Mouse (Mus musculus) hindbrain, embryonic 12.5 days (tissue): ENCODE measurements around the gene Gm20388. TPM values are rescaled to one million over a fixed set of nuclear protein-coding genes. Genes with fewer than 3 reads are reported as not detected.

ENCODE experiments used
- ATAC-seq: fragments of 200-750 bp; cut with Nextera tagmentation; 2 replicates; pipeline ENCODE4 v1.8.0; 2017; ENCODE audit warnings: moderate TSS enrichment; ENCODE audit not compliant: low FRiP score
- H3K27ac ChIP-seq: fragments of 300-500 bp; sonication (generic); 2 replicates; pipeline ENCODE4 v1.5.1; 2016; ENCODE audit warnings: mild to moderate bottlenecking
- H3K27me3 ChIP-seq: fragments of 300-500 bp; sonication (generic); 2 replicates; pipeline ENCODE4 v1.6.1; 2016; ENCODE audit warnings: mild to moderate bottlenecking
- H3K36me3 ChIP-seq: fragments of 300-500 bp; sonication (generic); 2 replicates; pipeline ENCODE4 v1.6.1; 2016; ENCODE audit warnings: mild to moderate bottlenecking
- H3K4me1 ChIP-seq: fragments of 300-500 bp; sonication (generic); 2 replicates; pipeline ENCODE4 v1.6.1; 2016
- H3K4me2 ChIP-seq: fragments of 300-500 bp; sonication (generic); replicated peaks from 2 replicates; pipeline ENCODE4 v1.6.1; 2016; ENCODE audit warnings: mild to moderate bottlenecking
- H3K4me3 ChIP-seq: fragments of 300-500 bp; sonication (generic); 2 replicates; pipeline ENCODE4 v1.5.1; 2016; ENCODE audit warnings: mild to moderate bottlenecking
- H3K9ac ChIP-seq: fragments of 300-500 bp; sonication (generic); 2 replicates; pipeline ENCODE4 v1.6.1; 2016; ENCODE audit warnings: mild to moderate bottlenecking, moderate library complexity
- H3K9me3 ChIP-seq: fragments of 300-500 bp; sonication (generic); replicated peaks from 2 replicates; pipeline ENCODE4 v1.6.1; 2016; ENCODE audit warnings: mild to moderate bottlenecking
- WGBS: fragments of 180-500 bp; shearing (Covaris S2); methylation state at CpG from one replicate; pipeline ENCODE4 v1.1.7; 2016; 5-methylcytosine and 5-hydroxymethylcytosine counted together
- polyA plus RNA-seq: library from polyadenylated mRNA; unstranded; fragments of >200 nt; fragmentation: Nextera tagmentation; extraction: Ambion mirVana; gene quantifications from 2 replicates; pipeline ENCODE4 v1.2.1, GENCODE M21; 2016

Gene Gm20388
- polyA plus RNA-seq, 1 experiment from 2014 or later = not detected

DNA sequence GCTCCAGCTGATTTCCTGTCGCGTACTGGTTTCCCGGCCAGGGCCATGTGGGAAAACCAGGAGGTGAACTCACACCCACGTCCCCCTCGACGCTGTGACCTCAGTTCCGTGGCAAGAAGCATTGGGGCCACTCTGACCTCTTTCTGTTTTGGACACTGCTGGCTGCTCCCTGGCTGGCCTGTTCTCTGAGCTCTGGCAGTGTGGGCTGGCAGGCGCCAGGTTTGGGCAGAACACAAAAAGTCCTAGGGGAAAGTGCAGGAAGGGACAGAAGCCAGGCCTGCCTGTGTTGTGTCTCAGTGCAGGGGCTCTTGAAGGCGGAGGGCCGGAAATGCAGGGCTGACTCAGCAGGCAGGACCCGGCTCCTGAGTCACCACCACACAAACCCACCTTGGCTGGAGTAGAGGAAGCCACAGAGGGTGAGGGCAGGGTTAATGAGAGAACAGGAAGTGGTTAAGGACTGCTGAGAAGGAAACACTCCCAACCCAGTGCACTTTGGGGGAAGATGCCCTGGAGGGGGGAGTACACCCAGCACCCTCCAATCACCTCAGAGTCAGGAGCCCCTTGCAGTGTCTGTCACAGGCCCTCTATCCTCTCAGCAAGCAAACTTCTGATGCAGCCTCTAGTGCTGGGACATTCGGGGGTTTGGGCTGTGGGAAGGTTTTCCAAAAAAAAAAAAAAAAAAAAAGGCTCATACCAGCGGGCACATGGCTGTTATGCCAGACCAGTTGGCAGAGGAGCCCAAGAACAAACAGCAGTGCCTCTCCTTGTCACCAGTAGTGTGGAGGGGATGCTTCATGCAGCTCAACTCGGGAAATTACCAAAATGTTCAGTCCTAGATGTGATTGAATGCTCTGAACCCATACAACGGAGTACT lies 1277.1 kb downstream of the Gm20388 start:
- Histone ChIP-seq H3K4me1 (peaks cover 7% of the 10 kb centered on the region; the same call in 1 of the 2 replicates), H3K4me3 (no peak overlapping the region), H3K4me2 (no peak overlapping the region), H3K36me3 (no peaks in the 10 kb centered on the region), H3K27me3 (peaks cover 23% of the 10 kb centered on the region), H3K9ac (no peak overlapping the region), H3K9me3 (no peaks in the 10 kb centered on the region; the same call in 1 of the 2 replicates), H3K27ac (0 out of 2 replicates have a peak overlapping the region, but pooled peaks have one; percentile 12)
- ATAC-seq = no peak
- WGBS = 74% methylated on average over 15 of the region's 15 CpGs

GRCm38 (mm10) chr8:121188994-121189393 lies 1278.4 kb downstream of the Gm20388 start:
- Histone ChIP-seq H3K27me3 (peaks cover 15% of the 10 kb centered on the region), H3K9ac (no peak overlapping the region), H3K27ac (peak overlapping the region; percentile 44; the same call in 1 of the 2 replicates), H3K9me3 (no peaks in the 10 kb centered on the region; the same call in 1 of the 2 replicates), H3K4me1 (peaks cover 7% of the 10 kb centered on the region; the same call in 1 of the 2 replicates), H3K36me3 (no peaks in the 10 kb centered on the region), H3K4me2 (no peak overlapping the region), H3K4me3 (no peak overlapping the region)
- WGBS = 78% methylated on average over 9 of the region's 9 CpGs
- ATAC-seq = no peak

- WGBS = 75% methylated on average over 8 of the region's 8 CpGs
- H3K4me3 ChIP-seq = no peak overlapping the region
- H3K4me1 ChIP-seq = peaks cover 7% of the 10 kb centered on the region; the same call in 1 of the 2 replicates
- H3K36me3 ChIP-seq = no peaks in the 10 kb centered on the region
- no peak for ATAC-seq
- H3K4me2 ChIP-seq = no peak overlapping the region
- H3K9ac ChIP-seq = no peak overlapping the region
- H3K27me3 ChIP-seq = peaks cover 19% of the 10 kb centered on the region
- no peak overlapping the region for H3K27ac ChIP-seq
- H3K9me3 ChIP-seq = no peaks in the 10 kb centered on the region
Measured at GRCm38 (mm10) chr8:121192451-121192850, 1281.8 kb downstream of the Gm20388 start.

DNA sequence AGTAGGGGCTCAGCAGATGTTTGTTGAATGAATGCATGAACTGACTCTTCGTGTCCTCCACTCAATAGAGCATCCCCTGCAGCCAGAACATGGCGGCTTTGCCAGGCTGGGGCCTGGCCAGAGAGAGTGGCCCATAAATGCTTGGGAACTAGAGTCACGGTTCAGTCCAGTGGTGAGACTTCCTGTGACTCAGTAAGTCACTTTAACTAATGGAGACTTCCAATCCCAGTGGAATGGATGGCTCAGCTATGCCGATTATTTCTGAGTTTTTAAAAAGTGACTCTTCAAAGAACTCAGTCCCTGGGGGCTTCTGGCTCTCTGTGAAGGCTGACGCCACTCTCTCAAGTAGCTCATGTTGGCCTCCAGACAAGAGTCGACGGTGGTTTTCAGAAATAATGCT lies 1285.3 kb downstream of the Gm20388 start:
- Histone ChIP-seq H3K27me3 (peaks cover 8% of the 10 kb centered on the region; the same call in 1 of the 2 replicates), H3K4me2 (no peak overlapping the region), H3K36me3 (no peaks in the 10 kb centered on the region), H3K9me3 (no peaks in the 10 kb centered on the region), H3K27ac (no peak overlapping the region), H3K9ac (no peak overlapping the region), H3K4me1 (0 out of 2 replicates have a peak, but pooled peaks cover 3% of the 10 kb centered on the region), H3K4me3 (no peak overlapping the region)
- no peak for ATAC-seq
- WGBS = 78% methylated on average over 7 of the region's 7 CpGs

- 0 out of 2 replicates have a peak, but pooled peaks cover 4% of the 10 kb centered on the region for H3K27me3 ChIP-seq
- H3K27ac ChIP-seq = no peak overlapping the region
- no peak for ATAC-seq
Measured at GRCm38 (mm10) chr8:121196726-121197668, 1286.4 kb downstream of the Gm20388 start.

DNA sequence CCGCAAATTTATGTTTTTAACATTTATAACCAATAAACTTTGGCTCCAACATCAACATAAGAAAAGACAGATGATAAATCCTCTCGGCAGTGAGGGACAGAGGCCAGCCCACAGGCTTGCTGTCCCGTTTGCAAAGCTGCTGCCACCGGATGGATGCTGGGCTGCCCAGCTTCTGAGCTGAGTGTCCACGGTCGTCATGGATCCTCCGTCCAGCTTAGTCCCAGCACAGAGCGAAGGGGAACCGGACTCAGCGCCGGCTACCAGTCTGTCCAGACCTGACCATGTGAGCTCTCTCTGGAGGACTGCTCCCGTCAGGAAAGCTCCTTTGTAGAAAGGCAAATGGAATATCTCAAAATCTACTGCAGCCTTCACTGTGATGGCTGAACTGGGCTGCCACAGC lies 1289.4 kb downstream of the Gm20388 start:
- no peak overlapping the region for H3K4me3 ChIP-seq
- H3K9me3 ChIP-seq = no peaks in the 10 kb centered on the region
- peaks cover 3% of the 10 kb centered on the region; the same call in 1 of the 2 replicates for H3K4me1 ChIP-seq
- 57% methylated on average over 12 of the region's 12 CpGs for WGBS
- no peak overlapping the region for H3K9ac ChIP-seq
- no peak overlapping the region for H3K27ac ChIP-seq
- no peaks in the 10 kb centered on the region for H3K27me3 ChIP-seq
- no peak overlapping the region for H3K4me2 ChIP-seq
- no peak for ATAC-seq
- H3K36me3 ChIP-seq = no peaks in the 10 kb centered on the region

More at GRCm38 (mm10) chr8:121196726-121197668, 1286.4 kb downstream of the Gm20388 start:
- H3K4me1 ChIP-seq = 0 out of 2 replicates have a peak, but pooled peaks cover 3% of the 10 kb centered on the region
- H3K9ac ChIP-seq = no peak overlapping the region
- H3K36me3 ChIP-seq = no peaks in the 10 kb centered on the region
- H3K9me3 ChIP-seq = no peaks in the 10 kb centered on the region
- WGBS = 81% methylated on average over 16 of the region's 16 CpGs
- no peak overlapping the region for H3K4me2 ChIP-seq
- no peak overlapping the region for H3K4me3 ChIP-seq

- no peak for ATAC-seq
- Histone ChIP-seq H3K27me3 (no peaks in the 10 kb centered on the region), H3K4me2 (no peak overlapping the region), H3K4me1 (peaks cover 3% of the 10 kb centered on the region; the same call in 1 of the 2 replicates), H3K9me3 (no peaks in the 10 kb centered on the region), H3K9ac (no peak overlapping the region), H3K27ac (no peak overlapping the region), H3K4me3 (no peak overlapping the region), H3K36me3 (no peaks in the 10 kb centered on the region)
- 51% methylated on average over 3 of the region's 3 CpGs for WGBS
Measured at GRCm38 (mm10) chr8:121200979-121201378, 1290.3 kb downstream of the Gm20388 start.

DNA sequence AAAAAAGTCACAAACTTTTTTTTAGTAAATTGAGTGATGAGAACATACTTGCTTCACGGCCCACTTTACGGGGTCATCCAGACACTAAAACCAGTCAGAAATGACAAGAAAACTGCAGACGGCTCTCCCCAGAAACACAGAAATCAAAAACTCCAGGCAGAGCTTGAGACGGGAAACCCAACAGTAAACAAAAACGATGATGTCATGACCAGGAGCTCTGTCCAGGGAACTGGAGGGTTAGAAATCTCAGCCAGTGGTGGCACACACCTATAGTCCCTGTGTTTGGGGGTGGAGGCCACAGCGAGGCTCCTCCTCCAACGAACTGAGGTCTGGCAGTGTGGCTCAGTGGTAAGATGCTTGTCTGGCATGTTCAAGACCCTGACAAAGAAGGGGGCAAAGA lies 1291.0 kb downstream of the Gm20388 start:
- Histone ChIP-seq H3K9ac (no peak overlapping the region), H3K4me1 (peaks cover 3% of the 10 kb centered on the region; the same call in 1 of the 2 replicates), H3K4me3 (no peak overlapping the region), H3K4me2 (no peak overlapping the region), H3K36me3 (no peaks in the 10 kb centered on the region), H3K27ac (no peak overlapping the region), H3K27me3 (no peaks in the 10 kb centered on the region), H3K9me3 (no peaks in the 10 kb centered on the region)
- WGBS = 82% methylated on average over 7 of the region's 7 CpGs
- no peak for ATAC-seq

DNA sequence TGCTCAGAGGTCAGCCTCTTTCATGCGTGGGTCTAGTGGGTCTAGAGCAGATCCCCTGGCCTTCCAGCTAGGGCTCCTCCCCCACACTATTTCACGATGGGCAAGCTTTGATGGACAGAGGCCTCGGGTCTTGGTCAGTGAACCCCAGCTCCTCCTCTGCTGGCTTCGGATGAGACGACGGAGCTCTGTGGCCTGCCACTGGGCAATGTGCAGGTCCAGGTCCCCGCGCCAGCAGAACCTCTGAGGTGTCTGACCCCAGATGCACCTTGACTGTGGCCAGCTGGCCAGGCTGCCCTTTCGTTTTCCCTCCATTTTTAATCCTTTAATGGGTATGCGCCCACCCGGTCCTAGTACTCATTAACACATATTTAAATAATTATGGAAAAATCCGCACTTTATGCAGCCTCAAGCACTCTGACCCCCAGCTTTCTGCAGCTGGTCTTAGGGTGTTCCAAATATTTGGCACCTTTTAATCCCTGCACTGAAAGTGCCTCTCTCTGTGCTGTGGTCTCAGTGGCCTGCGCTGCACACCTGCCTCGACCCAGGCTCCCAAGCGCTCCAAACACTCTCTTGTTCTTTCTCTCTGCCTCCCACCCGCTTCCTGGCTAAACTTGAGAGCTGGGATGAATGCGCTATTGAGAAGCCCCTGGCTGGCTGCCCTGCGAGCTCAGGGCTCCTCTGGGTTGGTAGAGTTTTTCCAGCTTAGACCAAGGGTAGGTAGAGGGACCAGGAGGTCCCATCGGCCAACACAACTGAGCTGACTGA lies 1293.2 kb downstream of the Gm20388 start:
- Histone ChIP-seq H3K4me3 (no peak overlapping the region), H3K9me3 (no peaks in the 10 kb centered on the region), H3K4me1 (peaks cover 3% of the 10 kb centered on the region; the same call in 1 of the 2 replicates), H3K27me3 (no peaks in the 10 kb centered on the region; the same call in 1 of the 2 replicates), H3K4me2 (no peak overlapping the region), H3K9ac (no peak overlapping the region), H3K36me3 (no peaks in the 10 kb centered on the region), H3K27ac (no peak overlapping the region)
- WGBS = 63% methylated on average over 19 of the region's 19 CpGs
- ATAC-seq = no peak

GRCm38 (mm10) chr8:121207171-121207570 lies 1296.5 kb downstream of the Gm20388 start:
- no peak overlapping the region for H3K4me2 ChIP-seq
- no peak overlapping the region for H3K4me3 ChIP-seq
- no peaks in the 10 kb centered on the region for H3K36me3 ChIP-seq
- ATAC-seq = no peak
- 75% methylated on average over 2 of the region's 2 CpGs for WGBS
- no peaks in the 10 kb centered on the region for H3K9me3 ChIP-seq
- H3K4me1 ChIP-seq = peaks cover 13% of the 10 kb centered on the region
- H3K9ac ChIP-seq = no peak overlapping the region
- no peaks in the 10 kb centered on the region; the same call in 1 of the 2 replicates for H3K27me3 ChIP-seq
- no peak overlapping the region for H3K27ac ChIP-seq

DNA sequence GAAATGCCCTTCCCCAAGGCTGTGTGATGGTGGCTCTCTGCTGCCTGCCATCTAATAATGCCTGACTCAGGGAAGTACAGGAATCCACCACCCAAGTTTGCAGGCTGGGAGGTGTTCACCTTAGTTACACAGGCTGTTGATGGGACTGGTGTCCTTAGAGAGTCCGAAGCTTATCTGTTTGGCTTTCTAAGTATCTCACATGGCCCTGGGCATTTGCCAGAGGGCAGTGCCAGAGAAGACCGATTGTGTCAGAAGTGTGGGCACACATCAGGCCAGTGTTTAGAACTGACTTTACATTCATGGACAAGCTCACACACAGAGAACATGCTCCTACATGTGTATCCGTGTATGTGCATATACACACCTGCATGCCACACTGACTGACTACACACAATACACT lies 1300.0 kb downstream of the Gm20388 start:
- Histone ChIP-seq H3K4me2 (no peak overlapping the region), H3K27ac (no peak overlapping the region)
- no peak for ATAC-seq

More for the DNA sequence above, 1300.0 kb downstream of the Gm20388 start:
- 89% methylated on average over 3 of the region's 3 CpGs for WGBS
- H3K9ac ChIP-seq = no peak overlapping the region
- H3K36me3 ChIP-seq = no peaks in the 10 kb centered on the region
- no peak overlapping the region for H3K4me3 ChIP-seq
- no peaks in the 10 kb centered on the region; the same call in 1 of the 2 replicates for H3K27me3 ChIP-seq
- peaks cover 15% of the 10 kb centered on the region; the same call in 1 of the 2 replicates for H3K4me1 ChIP-seq
- 0 out of 2 replicates have a peak, but pooled peaks cover 2% of the 10 kb centered on the region for H3K9me3 ChIP-seq
